Mouse (Mus musculus) layer of hippocampus, adult 9-10 months (tissue): ENCODE data around the gene Nwd1.

Experiments used
- DNase-seq: peaks from one replicate; pipeline ENCODE4 v3.0.0; 2022; ENCODE audit warnings: low spot score

The Nwd1 gene

DNA sequence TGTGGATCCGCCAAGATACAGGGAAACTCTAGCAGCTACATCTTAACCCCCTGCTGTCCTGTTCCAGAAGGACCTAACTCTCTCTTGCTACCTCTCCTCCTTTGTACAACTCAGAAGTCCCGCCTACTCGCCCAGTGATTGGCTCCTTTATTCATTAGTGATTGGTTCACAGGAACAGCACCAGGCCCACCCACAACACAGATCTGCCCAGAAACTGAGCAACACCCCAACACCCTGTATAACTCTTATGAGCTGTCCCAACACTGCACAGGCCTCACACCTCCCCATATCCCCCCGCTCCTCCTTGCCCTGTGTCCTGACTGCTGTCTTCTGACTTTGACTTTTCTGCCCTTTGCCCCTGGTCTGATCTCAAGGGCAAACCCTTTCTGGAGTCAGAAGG, 119.2 kb downstream of the Nwd1 start:
- no peak for DNase-seq

- no peak for DNase-seq
Observed at GRCm38 (mm10) chr8:72766777-72767176, 120.3 kb downstream of the Nwd1 start.
